Mouse (Mus musculus) spleen, adult 2 months (tissue): Measurements from ENCODE around the gene Metrn. TPM values are rescaled to one million over a fixed set of nuclear protein-coding genes. Genes with fewer than 3 reads are reported as not detected.

Experiments used
- DNase-seq, 2 experiments: peaks; one replicate each; pipeline versions ENCODE4 v3.0.0 to v3.0.0-alpha.2; 2012 to 2021; ENCODE audit warnings: low spot score in 2 of 2, low read depth in 1 of 2
- H3K27ac ChIP-seq: fragments of 200-500 bp; 2 replicates; pipeline ENCODE4 v1.5.1; 2012; ENCODE audit warnings: low read length, inconsistent platforms; ENCODE audit not compliant: insufficient read depth
- H3K27me3 ChIP-seq: fragments of 200-500 bp; 2 replicates; pipeline ENCODE4 v1.6.1; 2012; ENCODE audit warnings: mild to moderate bottlenecking, moderate library complexity, low read length, inconsistent platforms; ENCODE audit not compliant: control insufficient read depth, insufficient read depth
- H3K36me3 ChIP-seq: fragments of 200-500 bp; 2 replicates; pipeline ENCODE4 v1.6.1; 2012; ENCODE audit warnings: mild to moderate bottlenecking, low read length, inconsistent platforms; ENCODE audit not compliant: control insufficient read depth, insufficient read depth
- H3K4me1 ChIP-seq: fragments of 200-500 bp; 2 replicates; pipeline ENCODE4 v1.6.1; 2011; ENCODE audit warnings: inconsistent platforms; ENCODE audit not compliant: control insufficient read depth, insufficient read depth, insufficient read length
- H3K4me3 ChIP-seq: fragments of 200-500 bp; 2 replicates; pipeline ENCODE4 v1.5.1; 2011; ENCODE audit warnings: mild to moderate bottlenecking, inconsistent platforms; ENCODE audit not compliant: insufficient read depth, insufficient read length; ENCODE audit errors: extremely low read depth
- CTCF ChIP-seq: fragments of 200-500 bp; IDR thresholded peaks from 2 replicates; pipeline ENCODE4 v1.5.1; 2011; ENCODE audit warnings: mild to moderate bottlenecking, inconsistent platforms; ENCODE audit not compliant: insufficient read depth, insufficient read length, insufficient replicate concordance; ENCODE audit errors: extremely low read depth
- POLR2A ChIP-seq: fragments of 200-500 bp; IDR thresholded peaks from 2 replicates; pipeline ENCODE4 v1.6.1; 2011; ENCODE audit warnings: low read depth, low read length, inconsistent platforms
- WGBS: fragments of 180-500 bp; shearing (Covaris S2); methylation state at CpG from one replicate; pipeline ENCODE4 v1.1.7; 2018; 5-methylcytosine and 5-hydroxymethylcytosine counted together
- polyA plus RNA-seq: library from polyadenylated mRNA; depleted of rRNA; stranded (reverse); fragments of >200 nt; gene quantifications from 2 replicates; pipeline ENCODE4 v1.2.3, GENCODE M21; 2012

Metrn gene
- polyA plus RNA-seq, 1 experiment, result 37.6 TPM

GRCm38 (mm10) chr17:25830806-25831431 lies 34.0 kb upstream of the Metrn start:
- Histone ChIP-seq H3K27ac (no peak overlapping the region), H3K4me3 (no peak overlapping the region), H3K27me3 (no peaks in the 10 kb centered on the region), H3K36me3 (peaks cover 16% of the 10 kb centered on the region), H3K4me1 (peaks cover 25% of the 10 kb centered on the region; the same call in 1 of the 2 replicates)
- WGBS, result 91% methylated on average over 14 of the region's 14 CpGs
- DNase-seq, result no peak
- TF ChIP-seq CTCF, result no peak
- no peak for TF ChIP-seq POLR2A

GRCm38 (mm10) chr17:25830200-25830753 lies 33.3 kb upstream of the Metrn start:
- peaks cover 16% of the 10 kb centered on the region for H3K36me3 ChIP-seq
- peaks cover 25% of the 10 kb centered on the region; the same call in 1 of the 2 replicates for H3K4me1 ChIP-seq
- no peak for DNase-seq
- no peaks in the 10 kb centered on the region for H3K27me3 ChIP-seq
- no peak overlapping the region for H3K27ac ChIP-seq
- H3K4me3 ChIP-seq, result no peak overlapping the region
- 92% methylated on average over 4 of the region's 4 CpGs for WGBS
- no peak for TF ChIP-seq POLR2A
- TF ChIP-seq CTCF, result no peak

GRCm38 (mm10) chr17:25829558-25830017 lies 32.7 kb upstream of the Metrn start:
- no peak for TF ChIP-seq CTCF
- no peak for TF ChIP-seq POLR2A
- H3K4me1 ChIP-seq, result peaks cover 25% of the 10 kb centered on the region; the same call in 1 of the 2 replicates
- no peaks in the 10 kb centered on the region for H3K27me3 ChIP-seq
- H3K27ac ChIP-seq, result no peak overlapping the region
- peak overlapping the region; percentile 66; the same call in 1 of the 2 replicates for H3K4me3 ChIP-seq
- 52% methylated on average over 8 of the region's 8 CpGs for WGBS
- peaks cover 16% of the 10 kb centered on the region for H3K36me3 ChIP-seq
- DNase-seq, result no peak

GRCm38 (mm10) chr17:25828712-25829557 lies 32.0 kb upstream of the Metrn start, which contains the start of gene Jmjd8:
Gene Jmjd8 (plus strand): TSS chr17:25828867.
- no peaks in the 10 kb centered on the region for H3K27me3 ChIP-seq
- peak; percentile 23; the same call in 1 of the 2 replicates for TF ChIP-seq CTCF
- peak; percentile 56; the same call in 1 of the 2 replicates for TF ChIP-seq POLR2A
- 2% methylated on average over 32 of the region's 32 CpGs for WGBS
- H3K36me3 ChIP-seq, result peaks cover 16% of the 10 kb centered on the region
- H3K4me1 ChIP-seq, result peaks cover 29% of the 10 kb centered on the region
- H3K4me3 ChIP-seq, result peak within 1 kb of the TSS; percentile 66
- peak; percentile 52 to 68 for DNase-seq
- peak within 1 kb of the TSS; percentile 64 for H3K27ac ChIP-seq

GRCm38 (mm10) chr17:25828223-25828594 lies 31.3 kb upstream of the Metrn start:
- Histone ChIP-seq H3K27me3 (no peaks in the 10 kb centered on the region), H3K27ac (peak overlapping the region; percentile 7; the same call in 1 of the 2 replicates), H3K4me3 (peak overlapping the region; percentile 66; the same call in 1 of the 2 replicates), H3K4me1 (peaks cover 29% of the 10 kb centered on the region), H3K36me3 (peaks cover 16% of the 10 kb centered on the region)
- TF ChIP-seq CTCF (no peak), POLR2A (no peak)
- WGBS, result 87% methylated on average over 8 of the region's 8 CpGs
- no peak for DNase-seq

GRCm38 (mm10) chr17:25827546-25828222 lies 30.7 kb upstream of the Metrn start:
- Histone ChIP-seq H3K4me3 (no peak overlapping the region), H3K4me1 (peaks cover 29% of the 10 kb centered on the region), H3K27ac (no peak overlapping the region), H3K36me3 (peaks cover 16% of the 10 kb centered on the region), H3K27me3 (no peaks in the 10 kb centered on the region)
- no peak for DNase-seq
- WGBS, result 94% methylated on average over 22 of the region's 22 CpGs
- TF ChIP-seq POLR2A, result no peak

- peaks cover 16% of the 10 kb centered on the region for H3K36me3 ChIP-seq
- DNase-seq, result no peak
- H3K27me3 ChIP-seq, result no peaks in the 10 kb centered on the region
- TF ChIP-seq POLR2A (no peak), CTCF (no peak)
- WGBS, result 96% methylated on average over 13 of the region's 13 CpGs
- H3K4me1 ChIP-seq, result peaks cover 28% of the 10 kb centered on the region
- H3K4me3 ChIP-seq, result no peak overlapping the region
- H3K27ac ChIP-seq, result no peak overlapping the region
Measured at GRCm38 (mm10) chr17:25827011-25827410, 30.1 kb upstream of the Metrn start.
